ENCODE assay signal across 8 mouse cellular contexts in the genomic region with DNA sequence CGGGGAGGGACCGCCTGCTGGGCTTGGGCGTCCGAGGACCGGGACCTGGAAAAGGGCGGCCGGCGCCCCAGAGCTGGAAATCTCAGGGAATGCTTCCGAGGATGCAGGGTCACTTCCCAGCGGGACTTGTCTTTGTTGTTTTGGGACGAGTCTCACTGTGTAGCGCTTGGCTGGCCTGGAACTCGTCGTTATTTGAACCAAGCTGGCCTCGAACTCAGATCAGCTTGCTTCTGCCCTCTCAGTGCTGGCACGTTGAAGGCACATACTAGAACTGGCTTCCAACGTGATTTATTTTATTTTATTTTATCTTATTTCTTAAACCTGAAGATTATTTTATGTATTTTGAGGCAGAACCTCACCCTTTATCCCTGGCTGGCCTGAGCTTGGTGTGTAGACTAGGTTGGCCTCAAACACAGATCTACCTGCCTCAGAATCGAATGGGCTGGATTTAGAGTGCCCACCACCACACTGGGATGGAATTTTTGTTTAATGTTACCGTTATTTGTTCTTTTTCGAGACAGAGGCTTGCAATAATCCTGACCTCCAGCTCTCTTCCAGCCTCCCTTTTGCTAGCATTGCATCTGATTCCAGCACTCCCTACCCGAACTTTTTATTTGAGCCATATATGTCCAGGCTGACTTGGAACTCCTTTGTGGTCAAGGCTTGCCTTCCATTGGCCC. TPM values are rescaled to one million over a fixed set of nuclear protein-coding genes. Genes with fewer than 3 reads are reported as not detected.
A peak's percentile ranks its signal among the peaks of the same experiment; 100 is the strongest.
DNase-seq lines count a peak whose midpoint lies in the region; ATAC-seq and TF ChIP-seq lines count a peak whose summit lies in the region.

No protein-coding gene starts in this region.

- H3K4me1 ChIP-seq in hindbrain, embryonic 13.5 days (replicated peaks) = peaks cover 34% of the 10 kb centered on the region
- H3K4me1 ChIP-seq in midbrain, embryonic 16.5 days (ENCODE audit: control insufficient read depth, insufficient read depth, low read length) = peaks cover 24% of the 10 kb centered on the region

- no peaks in the 10 kb centered on the region for H3K36me3 ChIP-seq in hindbrain, embryonic 13.5 days
- H3K36me3 ChIP-seq in midbrain, embryonic 16.5 days (ENCODE audit: control insufficient read depth, insufficient read depth, low read length) = no peaks in the 10 kb centered on the region

- H3K27me3 ChIP-seq in hindbrain, embryonic 13.5 days = no peaks in the 10 kb centered on the region
- H3K27me3 ChIP-seq in midbrain, embryonic 16.5 days (ENCODE audit: control insufficient read depth, insufficient read depth, low read depth, low read length) = no peaks in the 10 kb centered on the region

- intact Hi-C loops in gastrocnemius, postnatal 14 days (cut with DNase I; ENCODE audit: low total_unique reads) = no loop called here

- peak overlapping the region; percentile 73 for H3K4me2 ChIP-seq in hindbrain, embryonic 13.5 days
- peak overlapping the region; percentile 65 for H3K4me2 ChIP-seq in midbrain, embryonic 16.5 days (ENCODE audit: low read length)

- H3K9ac ChIP-seq in hindbrain, embryonic 13.5 days = peak overlapping the region; percentile 94
- H3K9ac ChIP-seq in midbrain, embryonic 16.5 days (ENCODE audit: low read depth, low read length) = peak overlapping the region; percentile 83

- ATAC-seq in hindbrain, embryonic 13.5 days (ENCODE audit: low FRiP score) = peak; percentile 37
- ATAC-seq in midbrain, embryonic 16.5 days = peak; percentile 49

- H3K9me3 ChIP-seq in hindbrain, embryonic 13.5 days = no peaks in the 10 kb centered on the region
- H3K9me3 ChIP-seq in midbrain, embryonic 16.5 days (replicated peaks; ENCODE audit: control insufficient read depth, low read length, poor library complexity, severe bottlenecking) = no peaks in the 10 kb centered on the region

- no peak for TF ChIP-seq CTCF in layer of hippocampus, adult 2 months (conservative IDR thresholded peaks at IDR 0.05)

- H3K4me3 ChIP-seq in layer of hippocampus, adult 2 months = peak overlapping the region; percentile 99
- peak overlapping the region; percentile 94 for H3K4me3 ChIP-seq in hindbrain, embryonic 13.5 days
- H3K4me3 ChIP-seq in midbrain, embryonic 16.5 days (ENCODE audit: low read depth, low read length) = peak overlapping the region; percentile 61

- WGBS in hindbrain, embryonic 13.5 days = 6% methylated on average over 21 of the region's 21 CpGs
- 3% methylated on average over 21 of the region's 21 CpGs for WGBS in midbrain, embryonic 16.5 days

- no peak for DNase-seq in layer of hippocampus, adult 2 months (ENCODE audit: low spot score in 2 of 2)
- no peak for DNase-seq in layer of hippocampus, postnatal 36 days
- peak; percentile 40 for DNase-seq in c-Kit-negative CD71-positive TER-119-positive erythroid progenitor cells, embryonic 14.5 days (ENCODE audit: low read depth, low spot score)
- no peak for DNase-seq in adrenal gland, adult 18-20 months (ENCODE audit: low spot score in 2 of 2)
- DNase-seq in gastrocnemius, postnatal 14 days = no peak
- no peak for DNase-seq in adrenal gland, adult (ENCODE audit: inconsistent age in 2 of 2, low spot score in 1 of 2)

- peak overlapping the region; percentile 92 for H3K27ac ChIP-seq in layer of hippocampus, adult 2 months
- H3K27ac ChIP-seq in hindbrain, embryonic 13.5 days = peak overlapping the region; percentile 95
- H3K27ac ChIP-seq in midbrain, embryonic 16.5 days (ENCODE audit: low read length) = peak overlapping the region; percentile 88

RNA-seq across cellular contexts. Expression of gene Tdp2, which starts 0.8 kb away (rescaled TPM):
- total RNA-seq in layer of hippocampus, adult 2 months (2021) = 10 to 100 TPM; 22.0 to 22.7 TPM
- total RNA-seq in layer of hippocampus, postnatal 36 days (2021) = 10 to 100 TPM; 20.9 to 23.7 TPM
- 40.6 and 41.2 TPM in 2 replicates for polyA plus RNA-seq in hindbrain, embryonic 13.5 days (2015; fragmentation: Nextera tagmentation; extraction: Ambion mirVana)
- polyA plus RNA-seq in midbrain, embryonic 16.5 days (2015; fragmentation: Nextera tagmentation; extraction: Ambion mirVana) = 26.5 and 32.0 TPM in 2 replicates
- total RNA-seq in adrenal gland, adult 18-20 months (2021) = 10 to 100 TPM; 15.8 to 19.8 TPM
- total RNA-seq in gastrocnemius, postnatal 14 days (2021) = 1 to 10 TPM; 7.3 to 9.2 TPM

RNA-seq across cellular contexts. Expression of gene Acot13, which starts 0.9 kb away (rescaled TPM):
- 100 to 1,000 TPM; 103 TPM for total RNA-seq in layer of hippocampus, adult 2 months (2021)
- 100 to 1,000 TPM; 109 to 111 TPM for total RNA-seq in layer of hippocampus, postnatal 36 days (2021)
- polyA plus RNA-seq in hindbrain, embryonic 13.5 days (2015; fragmentation: Nextera tagmentation; extraction: Ambion mirVana) = 47.1 and 48.5 TPM in 2 replicates
- 49.6 and 53.3 TPM in 2 replicates for polyA plus RNA-seq in midbrain, embryonic 16.5 days (2015; fragmentation: Nextera tagmentation; extraction: Ambion mirVana)
- 10 to 100 TPM; 67.1 to 80.5 TPM for total RNA-seq in adrenal gland, adult 18-20 months (2021)
- total RNA-seq in gastrocnemius, postnatal 14 days (2021) = 100 to 1,000 TPM in 1 of 2 experiments, 10 to 100 TPM in 1; 94.2 to 119 TPM

RNA-seq across cellular contexts. Expression of gene D130043K22Rik, which starts 12.7 kb away (rescaled TPM):
- total RNA-seq in layer of hippocampus, adult 2 months (2021) = 10 to 100 TPM; 27.0 to 27.6 TPM
- total RNA-seq in layer of hippocampus, postnatal 36 days (2021) = 10 to 100 TPM; 26.8 to 28.0 TPM
- polyA plus RNA-seq in hindbrain, embryonic 13.5 days (2015; fragmentation: Nextera tagmentation; extraction: Ambion mirVana) = 2.9 and 4.0 TPM in 2 replicates
- polyA plus RNA-seq in midbrain, embryonic 16.5 days (2015; fragmentation: Nextera tagmentation; extraction: Ambion mirVana) = 8.9 and 10.2 TPM in 2 replicates
- total RNA-seq in adrenal gland, adult 18-20 months (2021) = under 1 TPM; 0.51 to 0.66 TPM
- not detected for total RNA-seq in gastrocnemius, postnatal 14 days (2021)

RNA-seq across cellular contexts. Expression of gene BC005537, which starts 30.8 kb away (rescaled TPM):
- 100 to 1,000 TPM; 161 to 169 TPM for total RNA-seq in layer of hippocampus, adult 2 months (2021)
- 100 to 1,000 TPM; 162 to 176 TPM for total RNA-seq in layer of hippocampus, postnatal 36 days (2021)
- polyA plus RNA-seq in hindbrain, embryonic 13.5 days (2015; fragmentation: Nextera tagmentation; extraction: Ambion mirVana) = 22.6 and 23.4 TPM in 2 replicates
- polyA plus RNA-seq in midbrain, embryonic 16.5 days (2015; fragmentation: Nextera tagmentation; extraction: Ambion mirVana) = 19.8 and 25.9 TPM in 2 replicates
- 100 to 1,000 TPM; 173 to 246 TPM for total RNA-seq in adrenal gland, adult 18-20 months (2021)
- 10 to 100 TPM; 49.6 to 49.9 TPM for total RNA-seq in gastrocnemius, postnatal 14 days (2021)

Comparison
In these comparisons a context has a peak if more than half of its experiments do, and no peak if none do; other contexts are left out.
1. RNA of gene D130043K22Rik, which starts 12.7 kb away (total RNA-seq): 26.8 to 28.0 TPM in layer of hippocampus, postnatal 36 days and 27.0 to 27.6 TPM in layer of hippocampus, adult 2 months; 0.51 to 0.66 TPM in adrenal gland, adult 18-20 months and not detected in gastrocnemius, postnatal 14 days; every median in the first group is over 10 times any median in the second.
2. Peak in every context shown above with its lines, with median percentiles within 50 percentile points of each other: H3K27ac ChIP-seq and H3K4me3 ChIP-seq.